In genomic region chr12:111325744-111326424, GRCm38 (mm10) we compare ENCODE assay signal across 23 mouse cellular contexts. TPM values are rescaled to one million over a fixed set of nuclear protein-coding genes. Genes with fewer than 3 reads are reported as not detected.
DNase-seq lines count a peak whose midpoint lies in the region; ATAC-seq lines count a peak whose summit lies in the region.
"Had no signal": no experiment of that assay in that cellular context is flagged by ENCODE, and none has a peak within 500 bp of the region (broad histone marks: within the 10 kb centered on the region; RNA-seq: fewer than 3 reads in every experiment).

No protein-coding gene starts in this region.

- H3K4me2 ChIP-seq in midbrain, embryonic 16.5 days (ENCODE audit: low read length) = no peak overlapping the region
- H3K4me2 ChIP-seq: forebrain, embryonic 13.5 days; hindbrain, embryonic 12.5 days had no signal

- H3K36me3 ChIP-seq in splenic B cell, adult 2 months (ENCODE audit: control insufficient read depth, insufficient read depth, low read length, poor library complexity, severe bottlenecking) = no peaks in the 10 kb centered on the region
- peaks cover 53% of the 10 kb centered on the region for H3K36me3 ChIP-seq in midbrain, embryonic 16.5 days (ENCODE audit: control insufficient read depth, insufficient read depth, low read length)

- H3K27me3 ChIP-seq in splenic B cell, adult 2 months (ENCODE audit: control insufficient read depth, insufficient read depth, low read length, poor library complexity, severe bottlenecking) = no peaks in the 10 kb centered on the region
- no peaks in the 10 kb centered on the region for H3K27me3 ChIP-seq in midbrain, embryonic 16.5 days (ENCODE audit: control insufficient read depth, insufficient read depth, low read depth, low read length)
- H3K27me3 ChIP-seq: forebrain, embryonic 13.5 days; hindbrain, embryonic 12.5 days; Patski had no signal

- no peak overlapping the region for H3K9ac ChIP-seq in midbrain, embryonic 16.5 days (ENCODE audit: low read depth, low read length)
- H3K9ac ChIP-seq: forebrain, embryonic 13.5 days; forebrain, postnatal 0 days; hindbrain, embryonic 12.5 days had no signal

- DNase-seq in adrenal gland, postnatal 14 days = peak; percentile 43
- no peak for DNase-seq in adrenal gland, adult 8-10 months
- peak; percentile 11 for DNase-seq in retina, postnatal 1 day
- DNase-seq in retina, embryonic 14.5 days (ENCODE audit: low spot score) = no peak
- DNase-seq in splenic B cell, adult 2 months (ENCODE audit: low read depth, low spot score) = peak; percentile 9
- DNase-seq: cerebellum, adult 8-10 months; cerebellum, postnatal 14 days; forebrain, postnatal 0 days; gastrocnemius, adult 2 months; gastrocnemius, postnatal 36 days; heart, adult 18-20 months; heart, postnatal 10 days; heart, postnatal 4 days; kidney, adult 11 months had no signal

- H3K4me1 ChIP-seq in midbrain, embryonic 16.5 days (ENCODE audit: control insufficient read depth, insufficient read depth, low read length) = no peaks in the 10 kb centered on the region
- H3K4me1 ChIP-seq: embryonic facial prominence, embryonic 10.5 days; forebrain, embryonic 13.5 days; heart, embryonic 10.5 days; hindbrain, embryonic 12.5 days had no signal

- 91% methylated on average over 18 of the region's 18 CpGs for WGBS in midbrain, embryonic 16.5 days

- no peak overlapping the region for H3K4me3 ChIP-seq in midbrain, embryonic 16.5 days (ENCODE audit: low read depth, low read length)
- H3K4me3 ChIP-seq: embryonic facial prominence, embryonic 10.5 days; forebrain, embryonic 13.5 days; gastrocnemius, adult 2 months; heart, embryonic 10.5 days; hindbrain, embryonic 12.5 days had no signal

- H3K9me3 ChIP-seq in midbrain, embryonic 16.5 days (replicated peaks; ENCODE audit: control insufficient read depth, low read length, poor library complexity, severe bottlenecking) = no peaks in the 10 kb centered on the region
- H3K9me3 ChIP-seq: embryonic facial prominence, embryonic 10.5 days; forebrain, embryonic 13.5 days; heart, embryonic 10.5 days; hindbrain, embryonic 12.5 days had no signal

- no peak for ATAC-seq in midbrain, embryonic 16.5 days
- ATAC-seq: activated CD4-positive, CD25-positive, alpha-beta regulatory T cell, adult 4 months; forebrain, embryonic 13.5 days; forebrain, postnatal 0 days; hindbrain, embryonic 16.5 days; Patski had no signal

- no peak overlapping the region for H3K27ac ChIP-seq in midbrain, embryonic 16.5 days (ENCODE audit: low read length)
- H3K27ac ChIP-seq: embryonic facial prominence, embryonic 10.5 days; forebrain, embryonic 13.5 days; gastrocnemius, adult 2 months; heart, embryonic 10.5 days; hindbrain, embryonic 12.5 days had no signal

RNA-seq across cellular contexts. Expression of gene Cdc42bpb, which starts 51.6 kb away (rescaled TPM):
- 133 and 149 TPM in 2 replicates for total RNA-seq in adrenal gland, postnatal 14 days (2021)
- total RNA-seq in adrenal gland, adult 8-10 months (2022) = 100 to 1,000 TPM; 112 to 162 (median 141) TPM
- 39.9 and 40.2 TPM in 2 replicates for polyA plus RNA-seq in midbrain, embryonic 16.5 days (2015; fragmentation: Nextera tagmentation; extraction: Ambion mirVana)

RNA-seq across cellular contexts. Expression of gene Amn, which starts 55.0 kb away (rescaled TPM):
- total RNA-seq in adrenal gland, postnatal 14 days (2021) = not detected in 2 replicates
- total RNA-seq in adrenal gland, adult 8-10 months (2022) = under 1 TPM in 1 of 4 experiments, not detected in 3; 0.32 TPM
- 16.4 and 29.5 TPM in 2 replicates for polyA plus RNA-seq in midbrain, embryonic 16.5 days (2015; fragmentation: Nextera tagmentation; extraction: Ambion mirVana)
- total RNA-seq: adrenal gland, postnatal 36 days; gastrocnemius, adult 2 months; gastrocnemius, postnatal 36 days; heart, adult 18-20 months; heart, postnatal 10 days had no signal
- polyA plus RNA-seq: activated CD4-positive, CD25-positive, alpha-beta regulatory T cell, adult 4 months had no signal

Comparison
In these comparisons a context has a peak if more than half of its experiments do, and no peak if none do; other contexts are left out.
1. DNase-seq: peak in adrenal gland, postnatal 14 days (single experiment), retina, postnatal 1 day (single experiment) and splenic B cell, adult 2 months (single experiment); none in adrenal gland, adult 8-10 months (single experiment) and retina, embryonic 14.5 days (single experiment).